Mouse (Mus musculus) erythroblast, embryonic 14.5 days (primary cell): Measurements from ENCODE around the gene Bcr.

ENCODE experiments used
- GATA1 ChIP-seq: IDR thresholded peaks from 2 replicates; pipeline ENCODE4 v1.6.1; 2012; ENCODE audit warnings: low read length, inconsistent platforms, mixed read lengths
- TAL1 ChIP-seq: IDR thresholded peaks from 3 replicates; pipeline ENCODE4 v1.6.1; 2012; ENCODE audit warnings: low read length, inconsistent platforms, mixed read lengths

- TF ChIP-seq GATA1 (no peak), TAL1 (no peak)
Observed at GRCm38 (mm10) chr10:75091478-75092152, 31.2 kb downstream of the Bcr start.
